Mouse (Mus musculus): ENCODE measurements at regions not wholly inside any gene's neighbourhood (a gene's known extent, or its start where the extent isn't known, plus 50 kb on each side); places are given as distances from the start of the nearest gene placed in this dataset.
A peak's percentile ranks its signal among the peaks of the same experiment; 100 is the strongest.

GRCm38 (mm10) chrX:99215931-99216330, 80.0 kb downstream of the Efnb1 start:
- no peak for DNase-seq (ENCODE audit: low spot score)

- DNase-seq (ENCODE audit: low spot score) = no peak
Measured at GRCm38 (mm10) chrX:99215111-99215510, 79.2 kb downstream of the Efnb1 start.

- no peak for DNase-seq (ENCODE audit: low spot score)
Measured at GRCm38 (mm10) chrX:99213565-99214153, 77.7 kb downstream of the Efnb1 start.

GRCm38 (mm10) chrX:99204077-99204476, 68.1 kb downstream of the Efnb1 start:
- no peak for DNase-seq (ENCODE audit: low spot score)

- DNase-seq (ENCODE audit: low spot score) = no peak
Measured at GRCm38 (mm10) chrX:99201081-99201480, 65.2 kb downstream of the Efnb1 start.

- no peak for DNase-seq (ENCODE audit: low spot score)
Measured at GRCm38 (mm10) chrX:99199669-99200068, 63.7 kb downstream of the Efnb1 start.

GRCm38 (mm10) chrX:99198961-99199631, 63.2 kb downstream of the Efnb1 start:
- DNase-seq (ENCODE audit: low spot score) = peak; percentile 85
